Mouse (Mus musculus) neutrophil, adult 5-6 weeks (primary cell): ENCODE measurements around the gene Gpr65. TPM values are rescaled to one million over a fixed set of nuclear protein-coding genes. Genes with fewer than 3 reads are reported as not detected.

ENCODE experiments used
- total RNA-seq: library from RNA; stranded (forward); fragments of 200-1000 nt; gene quantifications from 2 replicates; pipeline ENCODE4 v1.2.3, GENCODE M21; 2017

Gene Gpr65
- total RNA-seq, 1 experiment from 2014 or later, result 37.0 TPM

Other genes starting within 250 kb of the Gpr65 start
- 14.4 and 19.9 TPM in 2 replicates for gene Galc, start 9.2 kb upstream of the Gpr65 start, total RNA-seq